Mouse (Mus musculus): ENCODE data around the gene Susd1.

- TF ChIP-seq GATA1 (IDR thresholded peaks at IDR 0.05; ENCODE audit: borderline replicate concordance, low read length) (no peak), CTCF (IDR thresholded peaks at IDR 0.05; ENCODE audit: low read depth, low read length) (no peak), TAL1 (conservative IDR thresholded peaks at IDR 0.05; ENCODE audit: low read depth, low read length) (no peak; the same call in 1 of the 2 replicates), GATA2 (IDR thresholded peaks at IDR 0.05; ENCODE audit: borderline replicate concordance, low read depth, low read length) (no peak), POLR2AphosphoS5 (IDR thresholded peaks at IDR 0.05; ENCODE audit: insufficient replicate concordance, low read depth, low read length) (no peak)
Observed at GRCm38 (mm10) chr4:59437990-59438854, at the start of gene Susd1.

Data from G1E (cell line).